Mouse (Mus musculus) ovary, adult 18-20 months (tissue): Measurements from ENCODE around the gene Fignl2.

Experiments used
- DNase-seq: peaks from one replicate; pipeline ENCODE4 v3.0.0; 2022; ENCODE audit warnings: low spot score, mixed read lengths

Gene Fignl2

DNA sequence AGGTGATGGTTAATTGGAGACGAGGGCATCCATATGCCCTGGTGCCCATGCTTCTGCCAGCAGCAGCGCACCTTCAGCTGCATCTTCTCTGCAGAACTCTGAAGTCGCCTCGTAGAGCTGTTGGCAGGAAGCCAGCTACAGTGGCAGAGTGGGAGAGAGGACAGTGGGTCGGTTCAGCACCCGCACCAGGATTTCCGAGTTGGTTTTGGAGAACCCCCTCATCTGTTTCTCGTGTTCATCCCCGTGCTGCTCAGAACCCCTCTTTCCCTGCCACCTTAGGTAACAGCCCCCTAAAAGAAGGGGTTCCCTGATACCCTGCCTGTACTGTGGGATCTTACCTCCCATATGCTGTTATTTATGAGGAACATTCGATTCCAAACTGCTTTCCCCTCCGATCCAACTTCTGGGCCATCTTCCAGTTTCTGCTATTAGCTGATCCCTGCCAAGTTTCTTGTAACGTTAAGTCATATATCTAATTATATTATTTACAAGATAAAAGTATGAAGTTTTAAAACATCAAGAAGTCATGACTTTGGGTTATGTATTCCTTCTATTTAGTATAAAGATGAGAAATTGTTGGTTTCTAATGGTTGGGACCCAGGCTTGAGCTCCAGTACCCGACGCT, 69.9 kb downstream of the Fignl2 start:
- no peak for DNase-seq

- no peak for DNase-seq
These were observed 71.1 kb downstream of the Fignl2 start for GRCm38 (mm10) chr15:101007236-101007635.

DNA sequence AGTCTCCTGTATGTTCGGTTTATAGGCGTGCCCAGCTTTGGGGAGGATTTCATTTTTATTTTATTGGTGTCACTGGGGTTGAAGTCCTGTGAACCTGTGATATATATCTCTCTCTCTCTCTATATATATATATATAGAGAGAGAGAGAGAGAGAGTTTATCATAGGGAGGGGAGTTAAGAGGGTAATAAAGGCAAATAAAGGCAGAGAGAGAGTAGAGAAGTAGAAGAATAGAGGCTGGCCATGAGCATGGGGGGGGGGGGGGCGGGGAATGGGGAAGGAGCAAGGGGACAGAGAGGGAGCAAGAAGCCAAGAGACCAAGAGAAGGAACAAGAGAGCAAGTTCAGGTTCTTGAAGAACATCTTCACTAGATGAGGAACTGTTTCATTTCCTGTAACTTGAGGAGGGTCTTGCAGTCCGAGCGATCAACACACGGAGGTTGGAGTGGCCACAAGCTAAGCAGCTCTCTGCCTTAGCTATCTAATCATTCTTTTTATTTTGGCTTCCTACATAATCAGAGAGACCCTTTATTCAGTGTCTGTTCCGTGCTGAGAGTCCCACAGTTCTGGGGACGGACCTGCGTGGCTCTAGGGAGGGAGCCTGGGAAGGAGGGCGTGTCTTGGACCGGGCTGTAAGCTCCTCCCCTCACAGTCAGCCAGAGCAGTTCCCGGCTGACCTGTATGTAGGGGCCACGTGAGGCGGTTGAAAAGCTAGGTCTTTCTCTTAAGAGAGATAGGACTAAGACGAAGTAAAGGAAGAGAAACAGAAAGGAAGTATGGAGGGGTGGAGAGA, 71.9 kb downstream of the Fignl2 start:
- peak; percentile 9 for DNase-seq

GRCm38 (mm10) chr15:101005717-101006116, 72.7 kb downstream of the Fignl2 start:
- no peak for DNase-seq

DNA sequence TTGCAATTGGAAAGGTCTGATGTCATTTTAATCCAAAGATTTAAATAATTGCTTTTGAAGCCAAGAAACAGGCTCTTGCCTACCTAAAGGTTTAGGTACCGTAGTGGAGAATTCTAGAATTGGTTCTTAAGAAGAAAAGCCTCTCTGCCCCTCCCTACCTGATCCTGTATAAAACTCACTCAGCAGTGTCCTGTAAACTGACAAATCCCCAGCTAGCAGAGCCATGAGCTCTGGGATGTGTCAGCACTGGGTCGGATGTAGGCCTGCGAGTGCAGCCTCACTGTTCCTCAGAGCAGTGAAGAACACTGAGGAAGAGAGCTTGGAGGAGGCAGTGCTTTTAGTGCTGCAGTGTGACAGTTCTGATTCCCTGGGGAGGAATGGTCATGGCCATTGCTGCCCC, 73.8 kb downstream of the Fignl2 start:
- DNase-seq: no peak

GRCm38 (mm10) chr15:101002466-101002865, 75.9 kb downstream of the Fignl2 start:
- DNase-seq: no peak

- DNase-seq: no peak
These were observed 76.7 kb downstream of the Fignl2 start for GRCm38 (mm10) chr15:101001685-101002084.
